Mouse (Mus musculus) gastrocnemius, postnatal 25 days (tissue): Measurements from ENCODE around the gene Setd2. TPM values are rescaled to one million over a fixed set of nuclear protein-coding genes. Genes with fewer than 3 reads are reported as not detected.

Source experiments
- DNase-seq: peaks from one replicate; pipeline ENCODE4 v3.0.0; 2022
- microRNA-seq, 2 experiments: library from miRNA; unstranded; fragments of <30 nt; microRNA quantifications; one replicate each; pipeline ENCODE4 v1.2.0; 2021; ENCODE audit warnings: borderline replicate concordance in 2 of 2
- total RNA-seq, 2 experiments: library from RNA; stranded (reverse); gene quantifications; 1 replicate in 1 of 2; 2 replicates in 1 of 2; pipeline ENCODE4 v1.2.3; 2021

The Setd2 gene
- total RNA-seq, 2 experiments from 2014 or later = 25.7 to 28.2 TPM

GRCm38 (mm10) chr9:110654726-110655650, 122.6 kb downstream of the Setd2 start:
- DNase-seq = no peak

- no peak for DNase-seq
These were observed 123.2 kb downstream of the Setd2 start for GRCm38 (mm10) chr9:110655651-110656007.

GRCm38 (mm10) chr9:110656249-110657221, 124.1 kb downstream of the Setd2 start, which contains the start of gene Ccdc12:
Gene Ccdc12 (plus strand): TSS chr9:110656503.
- peak; percentile 94 for DNase-seq

- DNase-seq = no peak
These were observed 125.2 kb downstream of the Setd2 start for GRCm38 (mm10) chr9:110657474-110658078.

GRCm38 (mm10) chr9:110659521-110659920, 127.1 kb downstream of the Setd2 start:
- DNase-seq = no peak

GRCm38 (mm10) chr9:110660208-110660607, 127.8 kb downstream of the Setd2 start:
- DNase-seq = no peak

GRCm38 (mm10) chr9:110660856-110661612, 128.6 kb downstream of the Setd2 start:
- DNase-seq = no peak

- DNase-seq = no peak
These were observed 130.4 kb downstream of the Setd2 start for GRCm38 (mm10) chr9:110662844-110663243.

GRCm38 (mm10) chr9:110665912-110666311, 133.5 kb downstream of the Setd2 start:
- no peak for DNase-seq

GRCm38 (mm10) chr9:110666374-110666773, 134.0 kb downstream of the Setd2 start:
- DNase-seq = no peak

- DNase-seq = no peak
These were observed 134.9 kb downstream of the Setd2 start for GRCm38 (mm10) chr9:110667219-110667836.

Small RNAs within 50 kb of the gene (microRNA-seq; reads per million reads assigned to microRNA genes)
- gene Mir8107 = 0 reads per million in 2 experiments

Other genes starting within 250 kb of the Setd2 start
- gene Elp6, start 227.4 kb upstream of the Setd2 start, total RNA-seq = 1 to 10 TPM; 2.4 to 2.6 TPM
- 10 to 100 TPM; 17.0 to 21.5 TPM for gene Scap, start 199.3 kb upstream of the Setd2 start, total RNA-seq
- 1 to 10 TPM; 6.9 to 8.1 TPM for gene Ptpn23, start 124.4 kb upstream of the Setd2 start, total RNA-seq
- not detected for gene Ngp, start 112.8 kb upstream of the Setd2 start, total RNA-seq
- gene Klhl18, start 55.9 kb upstream of the Setd2 start, total RNA-seq = 1 to 10 TPM; 7.5 to 9.4 TPM
- gene Kif9, start 55.6 kb upstream of the Setd2 start, total RNA-seq = under 1 TPM in 1 of 2 experiments, not detected in 1; 0.26 TPM
- gene Nradd, start 91.9 kb downstream of the Setd2 start, total RNA-seq = under 1 TPM; 0.80 to 0.87 TPM
- gene Nbeal2, start 121.6 kb downstream of the Setd2 start, total RNA-seq = 1 to 10 TPM; 2.9 to 3.2 TPM
- 10 to 100 TPM; 46.9 to 47.1 TPM for gene Ccdc12, start 123.9 kb downstream of the Setd2 start, total RNA-seq
- gene Myl3, start 209.3 kb downstream of the Setd2 start, total RNA-seq = 100 to 1,000 TPM; 119 to 840 TPM
- gene Pth1r, start 214.5 kb downstream of the Setd2 start, total RNA-seq = 1 to 10 TPM; 1.3 to 2.4 TPM